Mouse (Mus musculus) left cerebral cortex, postnatal 10 days (tissue): ENCODE results near the gene Kiz. TPM values are rescaled to one million over a fixed set of nuclear protein-coding genes. Genes with fewer than 3 reads are reported as not detected.

ENCODE experiments used
- DNase-seq, 2 experiments: peaks; one replicate each; pipeline ENCODE4 v3.0.0; 2021 to 2022; ENCODE audit warnings: low spot score in 2 of 2, mixed read lengths in 1 of 2; ENCODE audit errors: extremely low spot score in 1 of 2
- intact Hi-C: fragments of 180-260 bp; cut with DNase I; formaldehyde crosslinking; loops from one replicate; pipeline ENCODE4 v1.15.1; 2025
- total RNA-seq, 2 experiments: library from RNA; stranded (reverse); gene quantifications; 2 replicates each; pipeline ENCODE4 v1.2.3; 2021

The Kiz gene
- total RNA-seq, 2 experiments from 2014 or later = 10.9 to 11.3 TPM

DNA sequence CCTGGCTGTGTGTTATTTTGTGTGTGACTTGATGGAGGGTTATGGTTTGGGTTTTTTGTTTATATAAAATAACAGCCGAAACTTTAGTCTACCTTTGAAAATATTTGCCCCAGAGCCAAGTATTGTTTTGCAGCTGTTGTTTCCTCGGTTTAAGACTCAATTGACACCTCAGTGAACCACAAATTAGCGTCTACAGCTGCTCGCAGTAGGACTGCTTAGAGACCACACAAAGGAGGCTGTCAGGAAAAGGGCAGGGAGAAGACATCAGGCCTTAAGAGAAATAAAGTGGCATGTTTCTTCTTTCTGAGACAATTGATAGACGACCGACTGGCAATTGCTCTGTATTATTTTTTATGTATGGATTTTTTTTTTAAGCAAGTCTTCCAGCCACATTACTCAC is 100.7 kb downstream of the Kiz start:
- intact Hi-C loops = loop anchor here (5.0 kb wide), 1 partner anchor 324 kb away; no protein-coding TSS in a partner anchor
- DNase-seq = no peak

GRCm38 (mm10) chr2:146958398-146958911 is 102.8 kb downstream of the Kiz start:
- DNase-seq = peak in 1 of 2 experiments; percentile 42
- intact Hi-C loops = loop anchor here (2.0 to 5.0 kb wide), 3 partner anchors 220 to 346 kb away; no protein-coding TSS in a partner anchor

GRCm38 (mm10) chr2:146958951-146959821 is 103.5 kb downstream of the Kiz start:
- intact Hi-C loops = loop anchor here (2.0 to 5.0 kb wide), 3 partner anchors 220 to 346 kb away; no protein-coding TSS in a partner anchor
- peak; percentile 81 for DNase-seq

DNA sequence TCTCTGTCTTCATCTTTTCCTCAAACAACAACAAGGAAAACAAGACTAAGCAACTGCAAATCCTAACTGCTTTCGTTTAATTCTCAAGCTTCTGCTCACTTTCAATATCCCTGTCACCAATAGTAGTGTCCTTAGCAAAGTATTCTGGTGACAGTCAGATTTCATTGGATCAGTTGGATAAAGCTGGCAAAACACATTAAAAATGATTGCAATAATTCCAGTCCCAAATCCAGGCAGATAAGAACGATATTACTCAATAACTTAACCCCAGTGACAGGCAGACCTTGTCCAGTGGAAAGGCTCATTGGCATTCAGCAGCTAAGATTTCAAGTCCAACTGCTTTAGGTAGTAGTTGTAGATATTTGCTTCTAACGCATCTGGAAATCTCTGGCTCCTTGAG is 119.4 kb downstream of the Kiz start:
- DNase-seq = no peak
- intact Hi-C loops = no loop called here

- DNase-seq = no peak
- intact Hi-C loops = no loop called here
Measured at GRCm38 (mm10) chr2:146975453-146976028, 119.9 kb downstream of the Kiz start.

- intact Hi-C loops = no loop called here
- DNase-seq = no peak
Measured at GRCm38 (mm10) chr2:146982786-146983185, 127.1 kb downstream of the Kiz start.

- DNase-seq = no peak
- intact Hi-C loops = no loop called here
Measured at GRCm38 (mm10) chr2:146984831-146985230, 129.2 kb downstream of the Kiz start.

GRCm38 (mm10) chr2:146985807-146986206 is 130.1 kb downstream of the Kiz start:
- no peak for DNase-seq
- intact Hi-C loops = no loop called here

- DNase-seq = no peak
- intact Hi-C loops = no loop called here
Measured at GRCm38 (mm10) chr2:146986429-146986828, 130.8 kb downstream of the Kiz start.

DNA sequence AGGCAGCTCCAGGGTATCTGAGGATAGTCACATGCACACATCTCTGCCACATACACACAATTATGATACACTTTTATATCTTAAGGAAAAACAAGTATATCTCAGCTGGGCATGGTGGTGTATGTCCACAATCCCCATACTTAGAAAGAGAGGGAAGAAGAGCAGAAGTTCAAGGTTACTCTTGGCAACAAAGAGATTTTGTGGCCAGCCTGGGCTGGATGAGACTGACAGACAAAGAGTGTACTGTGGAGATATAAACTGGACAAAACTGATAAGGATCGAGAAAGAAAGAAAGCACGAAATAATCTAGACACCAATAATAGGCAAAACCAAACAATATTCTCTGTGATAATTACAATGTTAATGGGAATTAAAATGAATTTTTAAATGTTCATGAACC is 151.6 kb downstream of the Kiz start:
- intact Hi-C loops = no loop called here
- DNase-seq = no peak

DNA sequence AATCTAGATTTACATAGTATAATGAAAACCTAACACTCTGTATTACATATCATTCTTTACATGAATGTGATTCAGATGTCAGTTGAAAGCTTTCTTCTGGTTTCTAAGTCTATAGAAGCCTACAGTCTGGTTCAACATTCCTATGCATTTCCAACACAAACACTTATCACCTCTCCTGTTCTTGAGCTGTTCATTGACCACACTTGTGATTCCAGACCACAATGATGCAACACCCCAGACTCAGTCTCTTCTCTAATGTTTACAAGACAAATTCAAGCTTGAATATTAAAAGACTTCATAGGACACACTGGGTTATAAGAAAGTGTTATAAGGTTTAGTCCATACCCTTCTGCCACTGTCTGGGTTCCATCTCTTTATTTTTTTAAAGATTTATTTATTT is 153.4 kb downstream of the Kiz start:
- DNase-seq = no peak
- intact Hi-C loops = no loop called here

GRCm38 (mm10) chr2:147010141-147010540 is 154.5 kb downstream of the Kiz start:
- intact Hi-C loops = no loop called here
- no peak for DNase-seq

DNA sequence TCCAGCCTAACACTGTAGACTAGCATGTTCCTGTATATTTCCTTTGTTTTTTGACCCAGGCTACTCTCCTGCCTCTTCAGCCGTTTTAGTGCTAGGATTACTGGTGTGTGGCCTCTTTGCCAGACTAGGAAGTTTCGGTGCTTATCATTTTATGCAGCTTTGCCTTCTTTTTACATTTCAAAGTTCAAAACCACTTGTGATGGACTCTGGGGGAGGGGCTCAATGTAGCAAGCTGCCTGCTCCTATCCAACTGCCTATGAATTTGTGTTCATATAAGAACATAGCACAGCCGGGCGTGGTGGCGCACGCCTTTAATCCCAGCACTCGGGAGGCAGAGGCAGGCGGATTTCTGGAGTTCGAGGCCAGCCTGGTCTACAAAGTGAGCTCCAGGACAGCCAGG is 155.3 kb downstream of the Kiz start:
- no peak for DNase-seq
- intact Hi-C loops = no loop called here

- no peak for DNase-seq
- intact Hi-C loops = no loop called here
Measured at GRCm38 (mm10) chr2:147011474-147012140, 155.9 kb downstream of the Kiz start.

DNA sequence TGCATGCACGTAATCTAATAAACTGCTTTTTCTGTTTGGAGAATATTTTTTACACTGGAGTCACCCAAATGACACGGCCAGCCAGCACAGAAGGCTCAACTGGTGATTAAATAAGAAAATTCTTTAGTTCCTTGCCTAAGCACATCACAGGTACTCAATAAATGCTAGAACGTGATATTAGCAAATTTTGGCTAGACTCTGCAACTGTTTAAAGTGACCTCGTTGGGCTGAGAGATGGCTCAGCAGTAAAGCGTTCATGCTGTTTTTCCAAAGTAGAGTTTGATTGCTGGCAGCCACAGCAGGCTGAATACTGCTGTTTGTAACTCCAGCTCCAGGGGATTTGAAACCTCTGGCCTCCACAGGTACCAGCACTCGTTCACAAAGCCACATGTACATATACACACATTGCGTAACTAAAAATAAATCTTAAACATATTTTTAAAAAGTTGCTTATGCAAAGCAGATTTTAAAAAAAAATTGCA is 156.5 kb downstream of the Kiz start:
- intact Hi-C loops = no loop called here
- peak in 1 of 2 experiments; percentile 5 for DNase-seq

DNA sequence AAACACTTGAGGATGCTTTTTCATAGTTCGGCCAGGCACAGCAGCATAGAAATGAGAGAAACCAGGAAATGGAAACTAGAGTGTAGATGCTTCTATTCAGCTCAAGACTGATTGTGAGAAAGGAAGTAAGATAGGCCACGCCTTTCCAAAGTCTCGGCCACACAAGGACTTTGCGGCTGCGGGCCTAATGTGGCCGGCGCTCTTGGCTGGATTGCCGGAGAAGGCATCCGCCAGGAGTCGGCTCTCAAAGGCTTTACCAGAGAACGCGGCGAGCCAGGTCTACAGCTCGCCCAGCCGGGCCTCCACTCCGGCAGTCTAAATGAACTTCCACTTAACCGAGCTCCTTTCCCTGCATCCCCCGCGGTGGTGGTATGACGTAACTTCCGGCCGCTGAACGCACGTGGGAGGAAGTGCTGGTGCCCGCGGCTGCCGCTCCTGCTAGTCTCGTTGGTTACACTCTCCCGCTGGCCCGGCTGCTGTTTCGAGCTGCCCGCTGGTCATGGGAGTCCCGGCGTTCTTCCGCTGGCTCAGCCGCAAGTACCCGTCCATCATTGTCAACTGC is 157.0 kb downstream of the Kiz start, which contains the start of gene Xrn2:
Xrn2 (plus strand) TSS at position 374 of the 562 bp plus-strand sequence.
- intact Hi-C loops = no loop called here
- peak; percentile 95 to 97 for DNase-seq

GRCm38 (mm10) chr2:147013194-147013969 is 157.7 kb downstream of the Kiz start:
- intact Hi-C loops = no loop called here
- peak; percentile 56 to 83 for DNase-seq
